Mouse (Mus musculus): ENCODE measurements around the gene Proser3. TPM values are rescaled to one million over a fixed set of nuclear protein-coding genes. Genes with fewer than 3 reads are reported as not detected.
A peak's percentile ranks its signal among the peaks of the same experiment; 100 is the strongest.

The Proser3 gene
- polyA plus RNA-seq, 1 experiment = 12.4 TPM

GRCm38 (mm10) chr7:30563117-30563905 is 11.2 kb upstream of the Proser3 start, which contains the start of the genes U2af1l4, Gm49396 and Psenen:
TSS of gene U2af1l4 (plus strand) at chr7:30563301.
TSS of gene Gm49396 (plus strand) at chr7:30563344.
TSS of gene Psenen (minus strand) at chr7:30563627.
- peak; percentile 62; the same call in 1 of the 2 replicates for TF ChIP-seq POLR2A (IDR thresholded peaks at IDR 0.05; ENCODE audit: borderline replicate concordance, extremely low read depth, low read depth, low read length)
- TF ChIP-seq CTCF (IDR thresholded peaks at IDR 0.05; ENCODE audit: insufficient read depth, low read length) = no peak
- DNase-seq = peak; percentile 90
- under 1% methylated on average over 45 of the region's 45 CpGs for WGBS
- Histone ChIP-seq H3K4me1 (ENCODE audit: control insufficient read depth, insufficient read depth, low read length) (peaks cover 8% of the 10 kb centered on the region), H3K4me3 (replicated peaks; ENCODE audit: extremely low read depth, low read depth, low read length) (peak within 1 kb of the TSS; percentile 76)

DNA sequence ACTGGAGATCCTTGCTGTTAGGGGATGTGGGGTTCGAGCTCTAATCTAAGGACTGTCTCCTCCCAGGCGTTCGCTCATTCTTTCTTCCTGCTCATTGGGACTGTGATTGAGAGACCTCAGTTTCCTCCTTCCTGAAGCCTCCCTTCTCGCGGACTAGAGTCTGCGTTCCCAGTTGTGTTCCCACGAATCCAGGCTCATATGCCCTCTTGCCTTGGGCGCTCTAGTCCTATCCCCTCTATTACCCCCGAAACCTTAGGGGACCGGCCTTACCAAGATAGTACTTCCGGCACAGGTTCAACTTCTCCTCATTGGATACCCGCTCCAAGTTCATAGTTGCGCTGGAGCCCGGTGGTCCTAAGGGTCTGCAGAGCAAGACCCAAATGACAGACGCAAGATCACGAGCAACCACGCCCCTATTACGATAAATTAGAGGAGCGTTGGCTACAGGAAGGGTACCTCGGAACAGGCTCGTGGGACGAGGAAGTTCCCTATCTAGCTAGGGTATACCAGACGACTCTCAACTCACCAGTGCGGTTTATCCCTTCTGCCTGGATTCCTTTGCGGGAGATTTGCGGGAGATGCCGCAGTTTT is 10.5 kb upstream of the Proser3 start:
- TF ChIP-seq POLR2A (IDR thresholded peaks at IDR 0.05; ENCODE audit: borderline replicate concordance, extremely low read depth, low read depth, low read length) (no peak), CTCF (IDR thresholded peaks at IDR 0.05; ENCODE audit: insufficient read depth, low read length) (no peak)
- Histone ChIP-seq H3K4me3 (replicated peaks; ENCODE audit: extremely low read depth, low read depth, low read length) (peak overlapping the region; percentile 70), H3K4me1 (ENCODE audit: control insufficient read depth, insufficient read depth, low read length) (peaks cover 8% of the 10 kb centered on the region)
- under 1% methylated on average over 27 of the region's 27 CpGs for WGBS
- DNase-seq = no peak

GRCm38 (mm10) chr7:30560296-30560695 is 8.2 kb upstream of the Proser3 start:
- no peak for TF ChIP-seq POLR2A (IDR thresholded peaks at IDR 0.05; ENCODE audit: borderline replicate concordance, extremely low read depth, low read depth, low read length)
- TF ChIP-seq CTCF (IDR thresholded peaks at IDR 0.05; ENCODE audit: insufficient read depth, low read length) = no peak
- no peak for DNase-seq
- WGBS = 64% methylated on average over 2 of the region's 2 CpGs
- Histone ChIP-seq H3K4me1 (ENCODE audit: control insufficient read depth, insufficient read depth, low read length) (peaks cover 8% of the 10 kb centered on the region), H3K4me3 (replicated peaks; ENCODE audit: extremely low read depth, low read depth, low read length) (no peak overlapping the region)

- peaks cover 8% of the 10 kb centered on the region for H3K4me1 ChIP-seq (ENCODE audit: control insufficient read depth, insufficient read depth, low read length)
- WGBS = under 1% methylated on average over 20 of the region's 20 CpGs
- DNase-seq = peak; percentile 92
- peak within 1 kb of the TSS; percentile 68 for H3K4me3 ChIP-seq (replicated peaks; ENCODE audit: extremely low read depth, low read depth, low read length)
- TF ChIP-seq CTCF (IDR thresholded peaks at IDR 0.05; ENCODE audit: insufficient read depth, low read length) = no peak
- peak; percentile 89; the same call in 1 of the 2 replicates for TF ChIP-seq POLR2A (IDR thresholded peaks at IDR 0.05; ENCODE audit: borderline replicate concordance, extremely low read depth, low read depth, low read length)
Measured at GRCm38 (mm10) chr7:30559443-30559954, 7.4 kb upstream of the Proser3 start, which contains the start of gene Lin37. TSS of gene Lin37 (minus strand) at chr7:30559838.

DNA sequence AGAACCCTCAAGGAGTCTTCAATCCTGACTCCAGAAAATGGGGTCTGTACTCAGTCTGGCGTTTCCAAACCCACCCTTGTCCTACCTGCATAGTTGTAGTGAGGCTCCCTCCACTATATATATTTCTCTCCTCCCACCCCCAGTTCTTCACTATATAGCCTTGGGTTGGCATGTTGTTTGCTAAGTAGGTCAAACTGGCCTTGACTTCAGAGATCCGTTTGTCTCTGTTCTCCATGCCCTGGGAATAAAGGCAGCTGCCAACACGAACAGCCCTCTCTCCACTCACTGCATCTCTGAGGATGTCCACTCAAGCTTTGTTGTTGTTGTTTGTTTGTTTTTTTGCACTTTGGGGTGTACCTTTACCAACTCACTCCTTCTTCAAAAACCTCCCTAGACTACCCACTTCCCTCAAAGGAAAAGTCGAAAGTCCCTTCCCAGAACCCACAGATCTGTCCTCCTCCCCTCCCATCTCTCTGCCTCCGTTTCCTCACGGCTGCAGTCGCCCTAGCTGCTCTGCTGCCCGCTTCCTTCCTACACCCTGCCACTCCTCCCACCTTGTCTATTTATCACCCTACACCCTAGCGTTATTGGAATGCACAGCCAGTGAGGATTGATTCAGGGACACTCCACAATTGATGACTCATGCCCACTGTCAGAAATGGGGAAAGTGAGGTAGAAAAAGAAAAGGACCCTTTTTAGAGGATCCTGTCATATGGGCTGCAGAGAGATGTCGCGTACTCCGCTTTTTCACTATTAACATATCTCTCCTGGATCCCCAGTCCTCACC is 6.8 kb upstream of the Proser3 start:
- TF ChIP-seq POLR2A (IDR thresholded peaks at IDR 0.05; ENCODE audit: borderline replicate concordance, extremely low read depth, low read depth, low read length) (no peak), CTCF (IDR thresholded peaks at IDR 0.05; ENCODE audit: insufficient read depth, low read length) (no peak)
- no peak for DNase-seq

DNA sequence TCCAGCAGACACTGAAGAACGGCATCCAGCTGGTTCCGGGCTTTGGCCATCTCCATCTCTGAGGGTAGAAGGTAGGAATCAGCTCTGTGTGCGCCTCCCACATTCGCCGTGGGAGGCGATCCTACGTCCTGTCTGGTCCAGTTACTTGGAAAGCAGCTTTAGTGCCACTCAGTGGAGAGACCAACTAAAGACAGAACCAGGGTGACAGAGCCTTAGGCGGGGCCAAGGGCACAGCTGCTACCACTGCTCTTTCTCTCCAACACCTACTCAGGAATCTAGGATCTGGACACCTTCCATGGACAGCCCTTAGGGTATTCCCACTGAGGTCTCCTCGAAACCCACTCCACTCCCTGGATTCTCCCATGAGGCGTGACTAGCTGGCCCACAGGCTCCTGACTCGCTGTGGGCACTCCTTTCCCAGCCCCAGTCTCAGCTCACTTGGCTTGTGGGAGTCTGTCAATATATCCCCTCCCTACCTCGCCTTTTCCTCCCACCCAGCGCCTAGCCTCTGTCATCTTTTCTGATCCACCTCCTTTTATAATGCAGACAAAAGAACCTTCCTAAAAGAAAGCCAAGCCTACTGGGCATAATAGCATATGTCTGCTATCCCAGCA is 5.9 kb upstream of the Proser3 start:
- H3K4me1 ChIP-seq (ENCODE audit: control insufficient read depth, insufficient read depth, low read length) = peaks cover 5% of the 10 kb centered on the region
- DNase-seq = no peak
- no peak for TF ChIP-seq CTCF (IDR thresholded peaks at IDR 0.05; ENCODE audit: insufficient read depth, low read length)
- WGBS = 81% methylated on average over 13 of the region's 13 CpGs
- no peak overlapping the region for H3K4me3 ChIP-seq (replicated peaks; ENCODE audit: extremely low read depth, low read depth, low read length)

More for the DNA sequence above, 6.8 kb upstream of the Proser3 start:
- Histone ChIP-seq H3K4me1 (ENCODE audit: control insufficient read depth, insufficient read depth, low read length) (peaks cover 6% of the 10 kb centered on the region), H3K4me3 (replicated peaks; ENCODE audit: extremely low read depth, low read depth, low read length) (peak overlapping the region; percentile 68)
- 8% methylated on average over 12 of the region's 12 CpGs for WGBS

GRCm38 (mm10) chr7:30556894-30557536 is 4.9 kb upstream of the Proser3 start:
- WGBS = 93% methylated on average over 18 of the region's 18 CpGs
- TF ChIP-seq CTCF (IDR thresholded peaks at IDR 0.05; ENCODE audit: insufficient read depth, low read length) = no peak
- no peak for TF ChIP-seq POLR2A (IDR thresholded peaks at IDR 0.05; ENCODE audit: borderline replicate concordance, extremely low read depth, low read depth, low read length)
- peaks cover 5% of the 10 kb centered on the region for H3K4me1 ChIP-seq (ENCODE audit: control insufficient read depth, insufficient read depth, low read length)
- H3K4me3 ChIP-seq (replicated peaks; ENCODE audit: extremely low read depth, low read depth, low read length) = no peak overlapping the region
- DNase-seq = no peak

- Histone ChIP-seq H3K4me1 (ENCODE audit: control insufficient read depth, insufficient read depth, low read length) (peaks cover 4% of the 10 kb centered on the region), H3K4me3 (replicated peaks; ENCODE audit: extremely low read depth, low read depth, low read length) (no peak overlapping the region)
- TF ChIP-seq POLR2A (IDR thresholded peaks at IDR 0.05; ENCODE audit: borderline replicate concordance, extremely low read depth, low read depth, low read length) = no peak
- TF ChIP-seq CTCF (IDR thresholded peaks at IDR 0.05; ENCODE audit: insufficient read depth, low read length) = no peak
- no peak for DNase-seq
- 81% methylated on average over 22 of the region's 22 CpGs for WGBS
Measured at GRCm38 (mm10) chr7:30553810-30554584, 1.9 kb upstream of the Proser3 start.

Measured in lung, adult 2 months (tissue).